Mouse (Mus musculus) layer of hippocampus, adult 9-11 months (tissue): Measurements from ENCODE around the gene Dusp3.

Experiments used
- DNase-seq: peaks from one replicate; pipeline ENCODE4 v3.0.0; 2022

The Dusp3 gene

GRCm38 (mm10) chr11:101926951-101927589 lies 59.7 kb downstream of the Dusp3 start:
- DNase-seq: no peak

- DNase-seq: no peak
These were observed 61.2 kb downstream of the Dusp3 start for GRCm38 (mm10) chr11:101925636-101926035.

- no peak for DNase-seq
These were observed 62.3 kb downstream of the Dusp3 start for GRCm38 (mm10) chr11:101924441-101924976.

- no peak for DNase-seq
These were observed 62.8 kb downstream of the Dusp3 start for GRCm38 (mm10) chr11:101923988-101924387.

- DNase-seq: no peak
These were observed 65.4 kb downstream of the Dusp3 start for GRCm38 (mm10) chr11:101921361-101921952.
